Mouse (Mus musculus) left cerebral cortex, postnatal 4 days (tissue): ENCODE results near the gene Nxnl1. TPM values are rescaled to one million over a fixed set of nuclear protein-coding genes. Genes with fewer than 3 reads are reported as not detected.

Experiments used
- DNase-seq: peaks from one replicate; pipeline ENCODE4 v3.0.0-alpha.2; 2022
- intact Hi-C: fragments of 180-260 bp; cut with DNase I; formaldehyde crosslinking; loops from one replicate; pipeline ENCODE4 v1.15.1; 2025
- total RNA-seq, 2 experiments: library from RNA; stranded (reverse); gene quantifications; 2 replicates each; pipeline ENCODE4 v1.2.3; 2021

Gene Nxnl1
- not detected for total RNA-seq

DNA sequence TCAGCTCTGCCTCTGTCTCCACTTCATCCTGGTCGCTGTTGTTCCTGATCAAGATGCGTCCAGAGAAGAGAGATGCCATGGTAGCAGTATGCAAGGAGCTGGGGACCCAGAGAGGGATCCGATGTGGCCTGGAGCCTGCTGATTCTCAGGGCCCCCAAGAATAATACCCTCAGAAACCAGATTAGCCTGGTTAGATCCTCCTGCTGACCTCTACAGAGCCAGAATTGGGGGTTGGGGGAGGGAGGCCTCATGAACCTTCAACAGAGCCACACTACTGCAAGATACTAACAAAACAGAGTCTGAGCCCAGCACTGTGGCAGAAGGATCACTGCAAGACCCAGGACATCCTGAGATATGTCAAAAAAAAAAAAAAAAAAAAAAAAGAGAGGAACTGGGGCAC, at the start of gene Nxnl1:
TSS of gene Nxnl1 (minus strand) at position 101 of the 400 bp plus-strand sequence.
- DNase-seq, result no peak
- intact Hi-C loops, result loop anchor here (10.0 kb wide), 1 partner anchor 98 kb away; no protein-coding TSS in a partner anchor

DNA sequence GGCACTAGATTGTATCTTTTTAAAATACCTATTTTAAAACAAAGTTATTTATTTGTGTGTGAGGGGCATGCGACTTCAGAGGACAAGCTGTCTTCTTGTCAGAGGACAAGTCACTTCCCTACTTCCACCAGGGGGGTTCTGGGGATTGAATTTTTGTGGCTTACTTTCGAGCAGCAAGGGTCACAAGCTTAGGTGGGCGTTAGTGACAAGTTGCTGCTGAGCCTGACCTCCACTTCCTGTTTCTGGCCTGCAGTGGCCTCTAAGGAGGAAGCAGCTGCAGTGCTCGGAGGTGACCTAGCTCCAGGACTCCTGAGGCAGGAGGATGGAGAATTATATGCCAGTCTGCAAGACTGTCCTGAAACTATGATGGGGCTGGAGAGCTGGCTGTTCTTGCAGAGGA, 47.0 kb upstream of the Nxnl1 start:
- no peak for DNase-seq
- intact Hi-C loops, result no loop called here

DNA sequence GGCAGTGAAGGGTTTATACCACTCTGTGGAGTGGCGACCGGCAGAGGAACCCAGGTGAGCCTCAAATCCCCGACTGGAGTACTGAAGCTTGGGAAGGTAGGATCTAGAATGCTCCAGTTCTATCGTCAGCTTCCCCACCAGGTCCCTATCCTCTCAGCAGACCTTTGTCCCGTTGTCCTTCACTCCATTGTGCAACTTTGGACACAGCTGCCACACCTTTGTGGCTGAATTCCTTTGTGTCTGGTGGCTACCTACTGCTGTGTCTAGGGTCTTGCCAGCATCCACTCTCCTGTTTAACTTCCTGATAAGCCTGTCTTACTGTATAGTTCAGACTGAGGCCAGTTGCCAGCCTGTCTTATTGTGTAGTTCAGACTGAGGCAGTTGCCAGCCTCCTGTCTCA, 45.7 kb upstream of the Nxnl1 start:
- DNase-seq, result no peak
- intact Hi-C loops, result no loop called here

DNA sequence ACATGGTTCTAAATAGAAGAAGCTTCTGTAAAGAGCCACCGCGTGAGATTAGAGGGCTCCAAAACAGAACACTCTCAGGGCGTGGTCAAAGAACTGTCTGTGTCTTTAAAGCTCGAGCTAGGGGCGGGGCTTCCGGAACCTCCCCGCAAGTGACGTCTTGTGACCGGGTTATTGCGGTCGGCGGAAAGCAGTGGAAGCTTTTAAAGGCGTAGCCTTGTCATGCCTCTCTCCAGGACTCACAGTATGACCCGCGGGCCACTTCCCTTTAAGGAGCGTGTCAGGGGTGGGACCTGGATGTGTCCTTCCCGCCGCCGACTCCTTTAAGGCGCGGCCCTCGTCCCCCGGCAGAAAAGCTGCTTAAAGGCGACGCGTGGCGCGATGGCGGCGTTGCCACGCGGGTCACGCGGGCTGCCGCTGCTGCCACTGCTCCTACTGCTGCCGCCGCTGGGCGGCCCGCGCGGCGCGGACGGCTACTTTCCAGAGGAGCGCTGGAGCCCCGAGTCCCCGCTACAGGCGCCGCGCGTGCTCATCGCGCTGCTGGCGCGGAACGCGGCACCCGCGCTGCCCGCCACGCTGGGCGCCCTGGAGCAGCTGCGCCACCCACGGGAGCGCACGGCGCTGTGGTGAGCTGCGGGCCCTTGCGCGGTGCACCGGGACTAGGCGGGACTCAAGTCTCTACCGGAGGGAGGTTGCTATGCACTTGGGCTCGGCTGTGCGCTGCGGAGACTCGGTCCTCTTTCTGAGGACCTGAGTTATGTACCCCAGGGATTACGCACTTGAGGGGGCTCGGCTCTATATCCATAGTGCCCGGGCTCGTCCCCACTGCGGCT, 44.6 kb upstream of the Nxnl1 start, which contains the start of gene Colgalt1:
TSS of gene Colgalt1 (plus strand) at position 177 of the 830 bp plus-strand sequence.
- peak; percentile 97 for DNase-seq
- intact Hi-C loops, result no loop called here

DNA sequence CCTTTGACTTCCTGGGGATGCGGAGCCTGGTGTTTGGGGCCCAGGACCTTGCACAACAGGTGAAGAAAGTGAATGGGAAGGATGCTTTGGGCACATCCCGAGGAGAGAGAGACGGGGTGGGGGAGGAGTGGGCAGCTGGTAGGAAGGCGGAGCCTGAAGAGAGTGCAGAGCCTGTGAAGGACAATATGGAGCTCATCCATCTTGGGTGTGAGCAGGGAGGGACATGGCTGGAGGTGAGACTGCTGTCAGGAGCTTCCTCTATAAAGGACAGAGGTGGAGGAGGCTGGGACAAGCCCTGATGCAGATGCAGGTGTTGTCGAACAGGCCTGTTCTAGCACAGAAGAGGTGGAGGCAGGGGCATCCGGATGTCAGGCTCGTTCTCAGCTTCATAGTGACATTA, 37.6 kb upstream of the Nxnl1 start:
- DNase-seq, result no peak
- intact Hi-C loops, result no loop called here

DNA sequence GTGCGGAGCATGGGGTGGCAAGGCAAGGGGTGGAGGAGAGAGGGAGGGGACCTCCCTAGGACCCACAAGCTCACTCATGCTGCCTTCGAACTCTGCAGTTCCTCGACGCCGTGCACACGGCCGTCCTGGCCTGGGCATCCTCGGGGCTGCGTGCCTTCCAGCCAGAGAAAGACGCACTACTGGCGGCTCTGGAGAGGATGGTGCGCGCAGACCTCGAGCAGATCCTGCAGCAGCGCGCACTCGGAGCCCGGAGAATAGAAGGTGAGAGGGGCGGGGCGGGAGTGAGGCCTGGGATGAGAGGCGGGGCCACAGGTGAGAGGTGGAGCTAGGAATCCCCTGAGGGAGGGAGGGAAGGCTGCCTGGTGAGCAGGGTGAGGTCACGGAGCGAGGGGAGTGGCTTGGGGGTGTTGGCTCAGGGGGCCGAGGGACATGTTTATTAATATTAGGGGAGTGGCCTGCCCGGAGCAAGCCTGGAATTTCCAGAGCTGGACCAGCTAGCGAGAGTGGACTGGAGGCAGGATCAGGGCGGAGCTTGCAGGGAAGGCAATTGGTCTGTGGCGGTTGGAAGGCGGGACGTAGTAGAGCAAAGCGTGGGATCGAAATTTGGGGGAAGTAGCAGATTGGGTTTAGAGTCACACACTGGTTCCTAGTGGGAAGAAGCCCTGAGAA, 36.4 kb upstream of the Nxnl1 start:
- no peak for DNase-seq
- intact Hi-C loops, result no loop called here

DNA sequence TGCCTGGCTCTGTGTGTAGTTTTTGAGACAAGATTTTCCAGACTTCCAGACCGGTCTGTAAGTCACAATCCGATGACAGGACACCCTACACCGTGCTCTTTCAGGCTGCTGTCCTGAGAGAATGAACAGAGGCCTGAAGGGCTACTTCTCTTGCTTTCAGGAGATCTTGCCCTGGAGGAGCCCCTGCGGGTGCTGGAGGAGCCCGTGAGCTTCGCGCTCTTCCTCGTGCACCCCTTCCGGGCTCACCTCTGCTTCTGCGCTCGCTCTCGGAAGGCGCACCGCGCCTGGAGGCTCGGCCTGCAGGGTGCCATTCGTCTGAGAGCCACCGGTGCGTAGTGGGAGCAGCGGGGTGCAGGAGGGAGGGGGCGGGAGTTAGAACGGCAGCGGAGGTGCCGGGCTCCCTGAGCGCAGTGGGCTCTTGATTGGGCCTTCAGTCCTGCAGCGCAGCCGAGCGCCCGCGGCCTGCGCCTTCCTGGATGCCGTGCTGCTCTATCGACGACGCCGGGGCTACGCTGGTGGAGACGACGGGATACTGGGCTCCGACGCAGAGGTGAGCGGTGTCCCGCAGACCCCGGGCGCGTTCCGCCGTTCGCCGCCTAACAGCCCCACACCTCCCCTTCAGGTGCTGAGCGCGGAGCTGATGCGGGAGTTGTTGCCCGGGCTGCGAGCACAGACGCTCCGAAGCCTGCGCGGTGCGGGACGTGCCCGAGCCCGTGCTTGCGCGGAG, 35.7 kb upstream of the Nxnl1 start:
- no peak for DNase-seq
- intact Hi-C loops, result no loop called here

DNA sequence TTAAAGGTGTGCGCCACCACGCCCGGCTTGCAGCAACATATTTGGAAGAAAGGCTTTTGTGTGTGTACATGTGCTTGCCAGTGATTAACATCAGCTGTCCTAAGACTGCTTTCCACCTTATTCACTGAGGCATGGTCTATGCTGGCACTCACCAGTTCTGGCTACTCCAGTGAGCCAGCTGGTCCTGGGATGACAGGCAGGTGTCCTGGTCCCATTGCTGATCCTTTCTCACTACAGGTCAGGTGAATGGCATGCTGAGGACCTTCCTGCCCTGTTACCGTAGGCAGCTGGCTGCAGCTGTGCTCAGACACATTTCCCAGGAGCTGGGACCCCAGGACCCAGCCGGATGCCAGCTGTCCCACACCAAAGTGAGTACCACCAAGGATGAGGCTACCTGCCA, 32.4 kb upstream of the Nxnl1 start:
- intact Hi-C loops, result loop anchor here (5.0 kb wide), 1 partner anchor 37 kb away; no protein-coding TSS in a partner anchor
- no peak for DNase-seq

DNA sequence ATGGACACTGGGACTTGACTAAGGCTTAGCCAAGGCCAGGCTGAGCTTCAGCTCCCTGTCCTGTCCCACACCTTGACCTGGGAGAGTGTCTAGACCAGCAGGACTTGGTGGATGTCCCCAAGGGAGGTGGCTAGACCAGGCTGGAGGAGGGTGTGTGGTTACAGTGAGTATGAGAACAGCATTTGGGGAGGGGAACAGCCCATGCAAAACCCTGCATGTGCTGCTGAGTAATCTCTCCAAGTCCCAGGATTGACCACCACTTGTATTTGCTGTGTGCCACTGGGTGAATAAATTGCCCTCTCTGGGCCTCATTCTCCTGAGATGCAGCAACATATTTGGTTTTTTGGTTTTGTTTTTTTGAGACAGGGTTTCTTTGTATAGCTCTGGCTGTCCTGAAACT, 32.0 kb upstream of the Nxnl1 start:
- DNase-seq, result no peak
- intact Hi-C loops, result loop anchor here (5.0 kb wide), 1 partner anchor 36 kb away; no protein-coding TSS in a partner anchor

DNA sequence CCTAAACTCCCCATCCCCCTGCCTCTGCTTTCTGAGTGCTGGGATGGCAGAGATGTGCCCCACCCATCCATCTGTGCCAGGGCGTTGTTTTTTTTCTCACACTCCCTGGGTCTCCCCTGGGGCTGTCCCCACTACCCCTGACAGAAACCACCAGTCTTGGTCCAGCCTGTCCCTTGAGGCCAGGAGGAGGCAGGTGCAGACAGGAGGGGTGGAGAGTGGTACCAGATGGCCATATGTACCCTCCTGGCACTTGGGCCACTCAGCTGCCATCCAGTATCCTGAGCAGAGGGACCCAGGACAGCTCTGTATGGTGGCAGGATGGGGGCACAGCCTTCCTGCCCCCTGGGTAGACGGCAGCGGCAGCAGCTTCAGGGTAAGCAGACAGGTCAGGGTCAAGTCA, 31.1 kb upstream of the Nxnl1 start, which contains the start of gene Fam129c:
TSS of gene Fam129c (plus strand) at position 198 of the 400 bp plus-strand sequence.
- DNase-seq, result no peak
- intact Hi-C loops, result loop anchor here (5.0 kb wide), 1 partner anchor 35 kb away; no protein-coding TSS in a partner anchor

DNA sequence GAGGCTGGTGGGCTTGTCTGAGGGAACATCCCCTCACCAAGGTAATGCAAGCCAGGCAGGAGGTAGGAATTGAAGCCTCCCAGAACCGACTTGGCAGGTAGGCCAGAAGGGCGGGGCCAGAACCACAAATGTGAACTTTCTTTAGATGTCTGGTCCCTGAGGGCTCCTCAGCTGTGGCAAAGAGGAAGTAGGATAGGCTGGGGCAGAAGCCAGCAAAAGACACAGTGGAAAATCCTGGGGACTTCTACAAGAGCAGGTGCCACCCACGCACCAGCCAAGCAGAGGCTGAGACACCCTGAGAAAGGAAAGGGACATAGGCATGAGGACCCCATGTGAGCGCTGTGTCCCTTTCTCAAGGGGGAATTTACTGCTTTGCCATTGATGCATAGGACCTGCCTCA, 30.4 kb upstream of the Nxnl1 start:
- DNase-seq, result no peak
- intact Hi-C loops, result loop anchor here (5.0 kb wide), 1 partner anchor 34 kb away; no protein-coding TSS in a partner anchor

DNA sequence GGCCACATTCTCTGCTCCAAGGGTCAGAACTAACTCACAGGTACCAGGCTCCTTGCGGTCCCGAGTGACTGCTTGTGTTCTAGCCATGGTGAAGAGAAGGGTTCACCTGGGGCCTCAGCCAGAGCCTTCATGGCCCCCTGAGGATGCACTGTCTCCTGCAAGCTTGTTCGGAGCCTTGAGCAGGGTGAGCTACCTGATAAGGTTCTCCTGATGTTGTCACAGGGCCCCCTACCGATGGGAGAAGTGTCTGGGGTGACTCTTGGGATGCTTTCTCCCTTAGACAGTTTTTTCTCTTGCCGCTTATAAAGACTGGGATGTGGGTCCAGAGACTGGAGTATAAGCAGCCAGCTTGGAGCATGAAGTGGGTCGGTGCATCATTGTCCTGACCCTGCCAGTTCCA, 30.0 kb upstream of the Nxnl1 start:
- DNase-seq, result no peak
- intact Hi-C loops, result loop anchor here (5.0 kb wide), 1 partner anchor 34 kb away; no protein-coding TSS in a partner anchor

DNA sequence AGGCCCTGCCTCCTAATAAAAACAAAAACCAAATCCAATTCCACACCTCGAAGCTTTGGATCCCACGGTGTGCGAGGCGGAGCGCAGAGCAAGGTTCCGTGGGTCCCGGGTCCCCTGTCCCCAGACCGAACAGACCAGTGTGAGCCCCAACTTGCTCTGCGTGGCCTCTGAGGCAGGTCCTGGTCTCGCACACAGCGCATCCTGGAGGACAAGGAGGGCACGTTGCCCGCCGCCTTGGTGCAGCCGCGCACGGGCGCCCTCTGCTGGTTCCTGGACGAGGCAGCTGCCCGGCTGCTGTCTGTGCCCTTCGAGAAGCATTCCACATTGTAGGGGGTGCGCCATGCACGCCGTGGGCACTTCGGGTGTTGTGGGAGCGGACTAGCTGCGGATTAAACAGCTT, 29.5 kb upstream of the Nxnl1 start:
- DNase-seq, result peak; percentile 93
- intact Hi-C loops, result loop anchor here (5.0 kb wide), 1 partner anchor 34 kb away; no protein-coding TSS in a partner anchor

DNA sequence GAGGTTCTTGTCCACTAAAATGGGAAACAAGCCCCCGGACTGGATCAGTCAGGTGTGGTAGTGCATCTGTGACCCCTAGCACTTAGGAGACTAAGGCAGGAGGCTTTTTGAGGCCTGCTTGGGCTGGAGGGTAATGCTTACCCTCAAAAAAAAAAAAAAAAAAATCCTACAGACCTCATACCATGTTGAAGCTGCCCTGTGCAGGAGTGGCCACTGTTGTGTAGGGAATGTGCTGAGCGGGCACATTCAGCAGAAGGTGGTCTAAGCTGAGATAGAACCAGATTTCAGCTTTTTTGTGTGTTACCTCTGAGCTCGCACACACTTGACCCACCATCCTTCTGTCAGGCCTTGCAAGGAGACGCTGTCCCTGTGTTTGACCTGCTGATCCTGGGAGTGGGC, 27.9 kb upstream of the Nxnl1 start:
- no peak for DNase-seq
- intact Hi-C loops, result no loop called here

DNA sequence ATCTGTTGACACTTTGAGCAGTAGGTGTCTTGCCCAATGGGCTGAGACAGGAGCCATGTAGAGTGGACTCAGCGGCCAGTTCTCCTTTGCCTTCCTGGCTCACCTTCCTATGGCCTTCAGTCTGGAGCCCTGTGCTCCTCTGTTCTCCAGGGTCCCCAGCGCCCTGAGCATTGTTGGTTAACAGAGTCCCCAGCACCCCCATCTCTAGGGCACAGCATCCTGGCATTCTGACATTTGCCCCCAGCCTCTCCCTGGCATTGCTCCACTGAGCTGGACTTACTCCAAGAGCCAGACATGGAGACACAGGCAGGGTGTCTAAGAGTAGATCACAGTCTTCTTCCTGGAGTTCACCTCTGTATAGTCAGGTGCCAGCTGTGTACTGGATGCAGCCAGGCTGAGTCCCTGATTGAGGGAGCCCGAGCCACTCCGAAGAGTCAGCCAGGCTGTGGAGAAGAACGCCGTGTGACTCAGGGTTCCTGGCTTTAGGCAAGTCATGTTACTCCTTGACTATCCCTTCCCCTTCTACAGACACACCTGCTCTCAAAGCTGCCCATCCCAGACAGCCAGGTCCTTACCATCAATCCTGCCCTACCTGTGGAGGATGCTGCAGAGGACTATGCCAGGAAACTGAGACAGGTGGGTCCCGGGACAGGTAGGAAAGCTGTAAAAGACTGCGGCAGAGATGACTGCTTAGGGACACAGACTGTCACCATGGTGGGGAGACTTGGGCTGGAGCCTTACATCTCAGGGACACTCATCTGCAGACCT, 27.3 kb upstream of the Nxnl1 start:
- intact Hi-C loops, result no loop called here
- no peak for DNase-seq

DNA sequence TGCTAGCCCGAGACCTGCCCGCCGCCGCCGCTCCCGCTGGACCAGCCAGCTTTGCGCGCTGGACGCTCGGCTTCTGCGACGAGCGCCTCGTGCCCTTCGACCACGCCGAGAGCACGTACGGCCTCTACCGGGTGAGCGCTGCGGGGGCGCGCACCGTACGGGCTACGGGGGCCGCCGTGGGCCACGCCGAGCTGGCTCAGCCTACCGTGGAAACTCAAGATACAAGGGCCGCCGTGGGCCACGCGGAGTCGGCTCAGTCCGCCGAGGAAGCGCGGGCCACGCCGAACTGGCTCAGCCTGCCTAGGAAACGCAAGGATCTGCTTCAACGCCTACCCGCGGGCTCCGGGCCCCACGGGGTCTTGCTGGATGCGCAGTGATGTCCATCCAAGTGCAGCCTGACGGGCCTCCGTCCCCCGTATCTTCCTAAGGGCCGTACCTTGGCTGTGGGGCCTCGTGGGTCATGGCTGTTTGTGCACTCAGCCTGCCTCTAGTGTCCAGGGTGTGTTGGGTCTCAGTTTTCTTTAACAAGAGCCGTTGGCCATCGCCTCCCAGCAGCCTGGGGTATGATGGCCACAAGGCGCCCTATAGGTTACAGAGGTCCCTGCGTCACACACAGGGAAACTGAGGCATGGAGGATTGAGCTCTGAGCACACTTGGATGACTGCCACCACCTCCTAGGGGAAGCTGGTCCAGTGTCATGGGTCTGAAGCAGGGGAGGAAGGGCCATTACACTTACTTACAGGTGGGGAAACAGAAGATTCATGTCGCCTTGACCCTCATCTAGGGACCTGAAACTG, 26.2 kb upstream of the Nxnl1 start:
- intact Hi-C loops, result no loop called here
- peak; percentile 68 for DNase-seq

DNA sequence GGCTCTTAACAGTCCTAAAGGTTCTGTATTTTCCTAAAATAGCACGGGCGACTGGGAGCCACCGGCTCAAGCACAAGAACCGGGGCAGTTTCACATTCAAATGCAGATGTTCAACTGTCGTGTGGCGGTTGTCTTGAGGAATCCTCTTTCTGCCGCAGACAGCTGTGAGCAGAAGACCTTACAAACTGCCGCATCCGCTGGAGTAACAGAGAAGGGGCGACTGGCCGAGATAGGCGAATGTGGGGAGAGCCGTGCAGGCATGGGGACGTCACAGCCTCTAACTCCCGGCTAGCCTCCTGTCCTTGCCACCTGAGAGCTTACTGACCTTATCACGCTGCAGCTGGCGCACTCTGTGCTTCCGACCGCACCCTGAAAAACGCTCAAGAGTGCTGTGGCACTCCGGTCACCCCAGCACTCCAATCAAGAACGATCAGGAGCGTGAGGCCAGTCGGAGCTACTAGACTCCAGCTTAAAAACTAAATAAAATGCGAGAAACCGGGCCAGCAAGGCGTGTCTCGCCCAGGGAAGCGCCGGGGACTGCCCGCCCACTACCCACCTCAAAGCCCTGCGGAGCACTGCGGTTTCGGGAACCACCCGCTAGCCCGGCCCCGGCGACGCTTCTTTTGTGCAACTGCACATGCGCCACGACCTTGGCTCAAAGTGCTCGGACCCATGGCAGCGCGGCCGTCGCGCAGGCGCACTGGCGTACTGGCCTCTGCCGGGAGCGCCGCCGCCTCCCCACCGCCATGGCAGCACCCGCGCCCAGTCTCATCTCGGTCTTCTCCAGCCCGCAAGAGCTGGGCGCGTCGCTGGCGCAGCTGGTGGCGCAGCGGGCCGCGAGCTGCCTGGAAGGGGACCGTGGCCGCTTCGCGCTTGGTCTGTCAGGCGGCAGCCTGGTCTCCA, 25.3 kb upstream of the Nxnl1 start, which contains the start of gene Pgls:
TSS of gene Pgls (plus strand) at position 706 of the 903 bp plus-strand sequence.
- intact Hi-C loops, result no loop called here
- DNase-seq, result peak; percentile 97

DNA sequence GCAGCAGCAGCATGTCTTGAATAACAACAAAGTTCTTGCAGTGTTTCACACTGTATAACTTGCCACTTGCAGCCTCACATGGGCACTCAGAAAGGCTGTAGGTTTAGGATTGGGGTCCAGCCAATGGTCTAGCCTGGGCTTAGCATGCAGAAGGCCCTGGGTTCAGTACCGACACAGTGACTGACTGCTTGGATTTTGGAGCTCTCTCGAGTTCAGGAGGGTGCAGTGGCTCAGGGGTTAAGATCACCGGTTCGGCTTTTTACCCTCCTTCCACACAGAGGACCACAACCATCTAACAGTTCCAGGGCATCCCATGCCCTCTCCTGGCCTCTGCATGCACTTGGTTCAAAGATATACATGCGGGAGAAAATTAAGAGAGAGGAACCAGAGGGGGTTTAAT, 24.6 kb upstream of the Nxnl1 start:
- DNase-seq, result no peak
- intact Hi-C loops, result no loop called here
